In genomic region chr17:8878056-8878455, GRCm38 (mm10) we compare ENCODE assay signal across 18 mouse cellular contexts.
"Had no signal": no experiment of that assay in that cellular context is flagged by ENCODE, and none has a peak within 500 bp of the region (broad histone marks: within the 10 kb centered on the region; RNA-seq: fewer than 3 reads in every experiment).

No protein-coding gene starts in this region.

- H3K4me2 ChIP-seq: lung, embryonic 14.5 days; midbrain, embryonic 13.5 days; neural tube, embryonic 13.5 days; neural tube, embryonic 15.5 days had no signal

- H3K4me1 ChIP-seq: neural tube, embryonic 15.5 days had no signal

- H3K9ac ChIP-seq: liver, embryonic 14.5 days; lung, embryonic 14.5 days; midbrain, embryonic 13.5 days; neural tube, embryonic 13.5 days; neural tube, embryonic 15.5 days had no signal

- H3K4me3 ChIP-seq: midbrain, embryonic 10.5 days; midbrain, embryonic 13.5 days; myocyte; neural tube, embryonic 13.5 days; neural tube, embryonic 15.5 days had no signal

- H3K9me3 ChIP-seq: midbrain, embryonic 10.5 days; midbrain, embryonic 13.5 days; neural tube, embryonic 13.5 days; neural tube, embryonic 15.5 days had no signal

- H3K27ac ChIP-seq: liver, embryonic 14.5 days; midbrain, embryonic 10.5 days; midbrain, embryonic 13.5 days; neural tube, embryonic 13.5 days; neural tube, embryonic 15.5 days had no signal

- DNase-seq: lung, adult 18-20 months; lung, embryonic 14.5 days; lung, postnatal 10 days; lung, postnatal 4 days; right cerebral cortex, adult 18-20 months; right cerebral cortex, postnatal 25 days; right cerebral cortex, postnatal 4 days; spleen, adult 18-20 months; thymus, adult 18-20 months; thymus, postnatal 14 days; thymus, postnatal 36 days had no signal

- ATAC-seq: midbrain, embryonic 13.5 days; midbrain, embryonic 16.5 days had no signal

- H3K36me3 ChIP-seq: midbrain, embryonic 10.5 days; midbrain, embryonic 13.5 days; neural tube, embryonic 13.5 days; neural tube, embryonic 15.5 days had no signal

- H3K27me3 ChIP-seq: midbrain, embryonic 13.5 days; neural tube, embryonic 13.5 days; neural tube, embryonic 15.5 days had no signal
